Mouse (Mus musculus): Measurements from ENCODE around the gene Zfp661.

- TF ChIP-seq POLR2A (IDR thresholded peaks at IDR 0.05; ENCODE audit: insufficient read depth, low read depth, low read length) (no peak), CTCF (IDR thresholded peaks at IDR 0.05; ENCODE audit: insufficient read depth, low read depth, low read length) (no peak)
Measured at GRCm38 (mm10) chr2:127624786-127625185, 37.9 kb upstream of the Zfp661 start.
